Mouse (Mus musculus) heart, postnatal 14 days (tissue): ENCODE results near the gene Eif2b2. TPM values are rescaled to one million over a fixed set of nuclear protein-coding genes. Genes with fewer than 3 reads are reported as not detected.
A peak's percentile ranks its signal among the peaks of the same experiment; 100 is the strongest.

Experiments
- DNase-seq, 2 experiments: peaks; one replicate each; pipeline ENCODE4 v3.0.0; 2021 to 2022
- intact Hi-C: fragments of 180-260 bp; cut with DNase I; formaldehyde crosslinking; loops from one replicate; pipeline ENCODE4 v1.15.1; 2025
- total RNA-seq, 2 experiments: library from RNA; stranded (reverse); gene quantifications; 2 replicates each; pipeline ENCODE4 v1.2.3; 2021

The Eif2b2 gene
- total RNA-seq, 2 experiments from 2014 or later = 47.0 to 50.4 TPM

DNA sequence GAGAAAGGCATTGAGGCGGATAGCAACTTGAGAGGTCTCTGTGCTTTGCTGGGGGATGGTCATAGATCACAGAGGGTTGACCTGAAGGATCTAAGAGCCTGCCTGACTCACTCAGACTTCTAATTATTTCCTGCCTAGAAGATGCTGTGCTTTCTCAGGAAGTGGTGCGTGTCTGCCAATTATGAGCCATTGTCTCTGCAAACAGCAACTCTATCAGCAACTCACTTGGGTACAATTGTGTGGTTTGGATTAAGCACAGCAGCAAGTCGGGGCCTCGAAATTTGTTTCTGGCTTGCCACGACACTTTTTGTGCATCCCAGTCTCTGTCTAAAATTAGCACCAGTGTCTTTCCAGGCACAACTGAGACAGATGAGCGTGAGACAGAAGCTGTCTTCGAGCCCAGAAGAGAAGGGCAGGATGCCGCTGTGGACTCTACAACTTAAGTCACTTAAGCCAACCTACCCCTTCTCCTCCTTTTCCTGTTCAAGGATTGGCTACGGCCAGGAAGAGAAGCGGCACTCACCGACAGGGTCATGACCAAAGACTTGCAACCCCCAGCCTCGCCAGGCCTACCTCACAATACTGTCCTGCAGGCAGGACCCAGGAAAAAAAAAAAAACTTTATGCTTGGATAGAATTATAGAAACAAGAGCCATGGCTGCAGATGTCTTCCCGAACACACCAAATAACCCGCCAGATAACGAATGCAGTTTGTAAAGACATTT, 8.8 kb downstream of the Eif2b2 start:
- intact Hi-C loops = no loop called here
- DNase-seq = peak in 1 of 2 experiments; percentile 18

DNA sequence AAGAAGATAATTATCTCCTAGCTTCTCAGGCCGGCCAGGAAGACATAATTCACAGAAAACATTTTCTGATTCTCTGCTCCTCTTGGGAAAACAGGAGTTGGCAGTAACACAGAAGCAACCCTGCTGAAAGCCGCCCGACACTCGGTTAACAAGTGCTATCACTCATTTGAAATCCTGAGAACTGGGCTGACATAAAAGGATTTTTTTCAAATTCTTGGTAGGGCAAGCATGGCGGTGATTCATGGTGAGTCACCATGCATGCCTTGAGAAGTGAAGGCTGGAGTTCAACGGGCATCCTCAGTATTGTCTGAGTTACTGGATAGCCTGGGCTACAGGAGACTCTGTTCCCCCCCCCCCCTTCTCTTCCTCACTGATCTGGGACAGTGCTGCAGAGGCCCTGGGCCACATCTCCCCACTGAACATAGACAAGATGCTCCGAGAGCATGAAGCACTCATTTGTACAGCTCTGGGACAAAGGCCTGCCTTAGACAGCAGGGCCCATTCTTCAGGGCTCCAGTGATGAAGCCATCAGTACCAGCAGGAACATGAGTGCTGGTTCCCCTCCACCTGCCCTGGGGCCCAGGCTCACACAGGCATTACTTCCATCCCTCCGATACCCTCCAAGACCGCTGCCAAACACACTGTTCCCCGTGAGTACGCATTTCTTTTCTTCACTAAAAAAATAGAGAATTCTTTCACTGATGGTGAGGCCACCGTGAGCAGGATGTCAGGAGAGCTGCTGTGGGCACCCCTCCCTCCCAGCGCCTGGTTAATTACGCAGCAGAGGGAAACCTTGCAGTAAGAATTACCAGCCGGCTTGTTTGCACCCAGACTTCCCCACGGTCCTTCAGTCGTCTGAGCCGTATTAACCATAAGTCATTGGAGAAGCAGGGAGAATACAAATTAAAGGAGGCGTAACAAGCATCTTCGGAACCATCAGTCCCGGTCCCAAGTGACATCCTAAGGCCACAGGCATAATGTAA, 14.4 kb downstream of the Eif2b2 start:
- DNase-seq = no peak
- intact Hi-C loops = no loop called here

DNA sequence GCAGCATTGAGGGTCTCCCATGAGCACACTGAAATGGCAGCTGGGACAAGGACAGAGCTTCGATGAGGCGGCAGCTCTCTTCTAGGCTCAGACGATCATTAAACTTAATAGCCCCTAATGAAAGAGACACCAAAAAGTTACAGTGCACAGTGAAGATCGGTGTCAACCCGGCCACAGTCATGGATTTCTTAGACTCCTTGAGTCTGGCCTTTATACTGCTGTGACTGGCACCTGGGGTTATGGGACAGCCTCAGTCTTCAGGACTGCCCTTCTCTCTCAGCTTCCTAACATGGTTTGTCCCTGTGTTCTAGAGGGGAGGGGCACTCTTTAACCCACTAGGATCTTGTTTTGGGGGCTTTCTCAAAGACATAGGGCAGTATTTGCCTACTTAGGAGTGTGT, 18.3 kb downstream of the Eif2b2 start:
- intact Hi-C loops = no loop called here
- no peak for DNase-seq

DNA sequence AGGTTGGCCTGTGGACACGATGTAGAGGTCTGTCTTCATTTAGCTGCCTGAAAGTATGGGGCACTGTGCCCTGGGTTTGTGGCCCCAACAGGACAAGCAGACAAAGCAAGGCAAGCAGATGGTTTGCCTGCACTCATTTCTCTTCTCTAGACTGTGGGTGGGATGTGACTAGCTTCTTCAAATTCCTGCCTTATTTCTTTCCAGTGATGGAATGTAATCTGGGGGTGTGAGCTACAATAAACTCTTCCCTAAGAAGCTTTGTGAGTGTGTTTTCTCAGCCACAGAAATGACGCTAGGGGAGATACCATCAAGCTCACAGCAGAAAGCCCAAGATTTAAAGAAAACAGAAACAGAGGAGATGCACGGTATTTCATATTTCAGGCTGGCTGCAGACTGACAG, 32.8 kb downstream of the Eif2b2 start:
- intact Hi-C loops = no loop called here
- no peak for DNase-seq

DNA sequence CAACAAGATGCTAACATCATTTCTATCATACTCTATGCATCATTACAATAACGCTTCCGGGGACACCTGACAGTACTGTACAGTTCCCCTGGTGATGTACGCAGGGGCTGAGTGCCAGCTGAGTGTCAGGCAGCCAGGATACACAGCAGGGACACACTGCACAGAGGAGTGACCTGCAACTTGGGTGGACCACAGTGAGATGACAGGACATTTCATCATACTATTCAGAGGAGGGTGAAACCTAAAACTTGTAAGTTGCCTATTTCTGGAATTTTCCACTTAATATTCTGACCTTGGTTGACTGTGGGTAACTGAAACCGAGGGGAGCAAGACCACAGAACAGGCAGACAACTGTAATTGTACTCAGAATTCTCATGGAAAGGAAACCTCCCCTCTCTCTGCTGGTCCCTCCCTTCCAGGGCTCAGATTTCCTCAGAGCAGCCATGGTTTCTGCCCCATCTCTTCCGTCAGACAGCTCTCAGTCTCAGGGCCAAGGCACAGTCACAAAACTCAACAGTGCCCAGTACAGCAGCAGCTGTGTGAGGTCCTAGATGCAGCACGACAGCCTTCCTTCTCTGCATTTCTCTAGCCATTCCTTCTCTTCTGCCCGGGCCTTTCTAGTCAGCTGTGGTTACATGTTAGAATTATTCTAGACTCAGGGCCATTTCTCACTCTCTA, 36.9 kb downstream of the Eif2b2 start:
- DNase-seq = peak in 1 of 2 experiments; percentile 26
- intact Hi-C loops = no loop called here

DNA sequence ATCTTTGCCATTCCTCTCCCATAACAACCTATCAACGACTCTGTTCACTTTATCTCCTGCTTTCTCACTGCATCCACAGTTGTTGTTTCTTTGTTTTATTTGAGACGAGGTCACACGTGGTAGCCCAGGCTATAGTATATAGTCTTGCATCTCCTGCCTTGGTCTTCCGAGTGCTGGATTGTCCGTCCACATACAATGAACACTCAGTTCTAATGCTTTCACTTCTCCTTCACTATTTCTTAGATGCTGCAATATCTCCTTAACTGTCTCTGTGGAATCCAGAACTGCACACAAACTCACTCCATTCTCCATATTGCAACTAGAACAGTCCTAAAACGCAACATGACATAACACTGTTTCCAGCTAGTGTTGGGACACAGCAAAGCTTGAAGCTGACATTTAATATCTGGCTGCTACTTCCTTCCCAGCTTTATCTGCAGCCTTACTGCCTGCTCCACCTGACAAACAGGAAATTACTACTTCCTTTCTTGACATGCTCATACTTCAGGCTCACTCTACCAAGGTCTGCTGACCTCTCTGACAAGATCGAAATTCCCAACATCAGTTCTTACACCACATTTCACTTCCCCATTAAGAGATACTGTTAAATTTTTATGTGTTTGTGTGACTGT, 37.8 kb downstream of the Eif2b2 start:
- DNase-seq = no peak
- intact Hi-C loops = no loop called here

DNA sequence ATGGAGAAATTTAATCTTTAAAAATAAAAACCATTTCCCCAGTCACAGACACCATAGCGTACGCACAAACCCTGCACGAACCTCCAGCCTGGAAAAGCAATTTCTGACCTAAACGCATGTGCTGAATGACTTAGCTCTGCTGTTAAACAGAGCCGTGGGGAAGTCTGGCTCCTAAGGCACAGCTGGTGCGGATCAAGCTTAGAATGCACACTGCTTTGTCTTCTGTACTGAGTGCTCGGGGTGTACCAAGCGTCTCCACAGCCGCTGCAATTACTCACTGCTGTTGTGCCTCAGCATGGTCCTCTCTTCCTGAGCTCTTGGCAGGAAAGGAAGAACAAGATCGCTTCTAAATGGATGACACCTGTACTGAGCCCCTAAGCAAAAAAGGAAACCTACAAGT, 43.2 kb downstream of the Eif2b2 start:
- intact Hi-C loops = no loop called here
- DNase-seq = peak in 1 of 2 experiments; percentile 22

DNA sequence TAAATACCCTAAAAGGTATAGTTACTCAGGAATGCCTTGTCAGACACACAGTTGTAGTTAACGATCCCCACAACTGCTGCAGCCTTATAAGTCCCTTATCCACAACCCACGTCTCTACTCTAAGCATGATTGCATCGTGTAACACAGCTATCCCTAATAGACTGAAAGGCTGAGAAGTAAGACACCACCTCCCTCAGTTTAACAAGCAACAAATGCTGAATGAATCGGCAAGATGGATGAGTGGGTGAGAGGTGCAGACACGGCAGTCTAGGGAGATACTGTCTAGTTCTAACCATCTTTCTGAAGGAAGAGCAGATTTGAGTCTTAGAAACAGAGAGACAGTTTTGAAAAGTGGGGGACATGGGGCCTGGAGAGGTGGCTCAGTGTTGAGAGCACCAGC, 43.9 kb downstream of the Eif2b2 start:
- intact Hi-C loops = no loop called here
- DNase-seq = no peak

DNA sequence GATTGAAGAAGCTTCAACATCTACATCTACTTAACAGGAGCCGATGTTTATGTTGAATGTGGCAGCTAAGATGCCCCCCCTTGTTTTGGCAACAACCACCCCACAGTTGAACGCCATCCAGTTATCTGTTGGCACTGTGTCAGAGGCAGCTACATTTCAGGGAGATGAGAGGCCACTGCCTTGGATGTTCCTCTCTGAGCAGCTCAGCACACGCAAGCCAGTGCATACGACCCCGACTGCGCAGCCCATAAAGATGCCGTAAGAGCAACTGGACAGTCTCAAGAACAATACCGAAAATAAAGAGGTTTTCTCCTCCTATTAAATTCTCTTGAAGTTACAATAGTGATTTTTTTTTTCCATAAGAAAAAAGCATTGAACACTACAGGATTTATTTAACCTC, 45.2 kb downstream of the Eif2b2 start:
- no peak for DNase-seq

DNA sequence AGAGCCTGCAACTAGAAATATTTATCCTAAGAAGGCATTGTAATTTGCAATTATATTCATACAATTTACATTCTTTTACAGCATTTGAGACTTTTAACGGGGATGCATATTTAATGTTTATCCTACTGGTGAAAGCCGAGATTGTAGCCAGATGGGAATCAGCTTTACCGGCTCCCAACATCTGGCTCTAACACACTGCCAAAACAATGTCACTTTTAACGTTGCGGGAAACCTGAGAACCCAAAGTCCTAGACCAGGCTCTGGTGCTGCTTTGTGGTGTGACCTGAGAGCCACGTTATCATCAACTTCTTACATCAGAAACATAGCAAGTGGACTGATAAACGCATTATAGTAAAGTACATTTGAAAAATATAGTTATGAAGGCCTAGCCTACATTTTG, 45.7 kb downstream of the Eif2b2 start:
- intact Hi-C loops = loop anchor here (5.0 kb wide), 1 partner anchor 43 kb away; no protein-coding TSS in a partner anchor

More for the DNA sequence above, 45.2 kb downstream of the Eif2b2 start:
- intact Hi-C loops = no loop called here

DNA sequence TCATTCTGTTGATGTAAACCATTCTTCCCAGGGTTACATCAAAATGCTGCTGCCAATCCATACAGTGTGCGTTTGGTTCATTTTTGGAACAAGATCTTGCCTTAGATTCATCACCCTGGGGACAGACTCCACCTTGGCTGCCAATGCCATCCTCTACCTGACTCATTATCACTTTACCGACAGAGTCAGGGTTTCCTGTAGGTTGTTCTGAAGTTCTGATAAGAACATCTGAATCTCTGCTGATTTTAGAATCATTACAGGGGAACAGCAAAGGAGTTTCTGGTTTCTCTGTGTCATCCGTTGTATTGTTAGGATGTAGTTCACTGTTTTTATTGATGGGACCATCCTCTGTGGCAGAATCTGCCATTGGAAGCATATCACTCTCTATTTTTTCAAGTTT, 47.0 kb downstream of the Eif2b2 start:
- intact Hi-C loops = loop anchor here (2.0 to 5.0 kb wide), 2 partner anchors 15 to 44 kb away; no protein-coding TSS in a partner anchor
- DNase-seq = no peak

More for the DNA sequence above, 45.7 kb downstream of the Eif2b2 start:
- DNase-seq = no peak

DNA sequence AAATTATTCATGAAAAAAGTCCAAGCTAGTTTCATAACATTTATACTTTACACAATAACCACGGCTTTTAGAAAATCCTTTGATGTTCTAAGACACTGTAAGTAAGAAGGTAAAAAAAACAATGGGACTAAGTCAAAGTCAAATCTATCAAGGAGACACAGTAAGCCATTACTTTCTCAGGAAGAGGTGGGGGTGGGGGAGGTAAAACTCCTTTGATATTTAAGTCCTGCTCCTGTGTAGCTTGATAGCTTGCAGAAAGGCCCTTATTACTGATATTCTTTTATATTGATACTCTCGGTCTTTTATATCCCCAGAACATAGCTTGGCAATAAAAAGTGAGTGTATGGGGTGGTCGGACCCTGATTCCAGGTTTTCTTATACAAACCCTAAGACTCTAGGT, 50.5 kb downstream of the Eif2b2 start:
- no peak for DNase-seq
- intact Hi-C loops = loop anchor here (5.0 kb wide), 1 partner anchor 48 kb away; no protein-coding TSS in a partner anchor

DNA sequence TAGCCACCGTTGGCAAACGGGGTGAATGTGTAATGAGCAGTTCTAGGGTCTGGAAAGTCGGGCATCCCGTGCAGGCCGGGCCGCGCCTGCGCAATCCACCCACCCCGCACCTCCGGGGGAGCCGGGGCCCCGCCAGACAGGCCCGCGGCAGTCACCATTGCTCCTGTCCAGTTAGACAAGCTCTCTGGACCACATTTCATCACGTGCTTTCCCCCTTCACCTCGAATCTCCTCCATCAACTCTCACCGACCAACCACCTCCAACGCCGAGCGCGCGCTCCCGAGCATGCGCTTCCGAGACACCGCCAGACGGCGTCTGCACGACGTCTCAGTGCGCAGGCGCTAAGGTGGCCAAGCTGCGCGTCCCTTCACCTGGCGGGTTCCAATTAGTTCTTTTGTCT, 51.0 kb downstream of the Eif2b2 start, which contains the start of gene Mlh3:
Mlh3 (minus strand) TSS at position 281 of the 400 bp plus-strand sequence.
- intact Hi-C loops = no loop called here
- DNase-seq = peak; percentile 85 to 86

DNA sequence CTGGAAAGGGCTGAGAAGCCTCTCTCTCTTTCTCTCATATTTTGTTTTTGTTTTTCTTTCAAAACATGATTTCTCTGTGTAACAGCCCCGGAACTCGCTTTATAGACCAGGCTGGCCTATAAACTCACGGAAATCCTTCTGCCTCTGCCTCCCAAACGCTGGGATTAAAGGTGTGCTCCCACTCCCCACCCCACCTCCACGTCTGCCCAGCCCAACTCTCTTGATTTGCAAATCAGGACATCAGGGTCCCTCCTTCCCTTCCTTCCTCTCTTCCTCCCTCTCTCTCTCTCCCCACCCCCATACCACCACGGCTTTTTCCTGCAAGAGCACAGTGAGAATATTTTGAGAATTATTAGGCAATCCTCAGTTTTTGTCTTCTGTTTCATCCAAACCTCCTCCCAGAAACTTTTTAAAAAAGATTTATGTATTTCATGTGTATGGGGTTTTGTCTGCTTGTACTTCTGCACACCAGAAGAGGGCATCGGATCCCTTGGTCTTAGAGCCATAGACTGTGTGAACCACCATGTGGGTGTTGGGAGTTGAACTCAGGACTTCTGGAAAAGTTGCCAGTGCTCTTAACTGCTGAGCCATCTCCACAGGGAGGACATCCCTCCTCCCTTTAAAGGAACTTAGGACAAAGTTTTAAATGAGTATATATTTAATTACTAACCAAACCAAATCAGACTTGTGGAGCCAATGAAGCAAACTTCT, 52.0 kb downstream of the Eif2b2 start:
- no peak for DNase-seq
- intact Hi-C loops = no loop called here

DNA sequence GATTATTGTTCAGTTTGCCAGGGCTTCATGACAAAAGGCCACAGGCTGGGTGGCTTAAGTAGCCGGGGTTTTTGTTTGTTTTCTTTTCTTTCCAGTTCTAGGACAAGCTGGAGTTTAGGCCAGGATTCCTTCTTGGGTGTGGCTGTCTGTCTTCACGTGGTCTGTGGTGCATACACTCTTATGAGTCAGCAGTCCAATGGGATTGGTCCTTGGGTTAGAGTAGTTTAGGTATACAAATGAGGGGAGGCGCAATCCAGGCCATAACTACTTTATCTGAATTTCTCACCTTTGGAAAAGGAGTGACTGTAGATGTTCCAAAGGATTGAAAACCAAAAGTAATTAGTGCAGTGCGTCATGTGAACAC, 52.5 kb downstream of the Eif2b2 start:
- intact Hi-C loops = no loop called here
- no peak for DNase-seq

DNA sequence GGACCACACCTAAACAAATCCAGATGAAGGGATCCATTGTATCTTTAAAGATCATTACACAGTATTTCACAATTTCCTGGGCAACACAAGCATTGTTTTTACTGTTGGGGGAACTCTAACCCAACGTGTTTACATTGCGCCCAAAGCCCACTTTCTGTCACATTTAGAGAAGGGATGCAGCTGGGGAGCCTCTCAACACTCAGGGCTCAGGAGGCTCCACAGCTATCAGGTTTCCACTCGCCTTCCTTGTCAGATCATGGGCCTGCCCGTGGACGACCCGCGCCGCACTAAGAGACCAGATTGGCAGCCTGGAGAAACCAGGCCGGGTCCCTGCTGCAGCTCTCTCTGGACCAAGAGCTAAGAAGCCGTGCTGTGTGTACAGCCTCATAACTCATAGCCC, 54.2 kb downstream of the Eif2b2 start:
- DNase-seq = peak; percentile 26 to 29
- intact Hi-C loops = no loop called here
